Mouse (Mus musculus): ENCODE data around the gene Rln1. TPM values are rescaled to one million over a fixed set of nuclear protein-coding genes. Genes with fewer than 3 reads are reported as not detected.

The Rln1 gene
- polyA plus RNA-seq (2014; fragmentation: Illumina TruSeq; extraction: RNeasy Lipid Tissue Mini Kit (QIAGEN cat#74804); ENCODE audit: low read depth, low replicate concordance): not detected

GRCm38 (mm10) chr19:29334068-29334745 lies at the start of gene Rln1:
Gene Rln1 (minus strand): TSS chr19:29334670.

GRCm38 (mm10) chr19:29366969-29367622 lies 32.6 kb upstream of the Rln1 start, which contains the start of the genes Plgrkt and Cd274:
Gene Plgrkt (minus strand): TSS chr19:29367390.
Gene Cd274 (plus strand): TSS chr19:29367455.

GRCm38 (mm10) chr19:29325053-29325851 lies 9.2 kb downstream of the Rln1 start, which contains the start of gene Insl6:
Gene Insl6 (minus strand): TSS chr19:29325356.

Other genes with a start within 250 kb of the Rln1 start
- gene Rcl1, start 233.3 kb downstream of the Rln1 start, polyA plus RNA-seq (2014; fragmentation: Illumina TruSeq; extraction: RNeasy Lipid Tissue Mini Kit (QIAGEN cat#74804); ENCODE audit: low read depth, low replicate concordance): 1.3 TPM
- gene Jak2, start 82.8 kb downstream of the Rln1 start, polyA plus RNA-seq (2014; fragmentation: Illumina TruSeq; extraction: RNeasy Lipid Tissue Mini Kit (QIAGEN cat#74804); ENCODE audit: low read depth, low replicate concordance): 12.4 TPM
- 266 TPM for gene Insl6, start 9.3 kb downstream of the Rln1 start, polyA plus RNA-seq (2014; fragmentation: Illumina TruSeq; extraction: RNeasy Lipid Tissue Mini Kit (QIAGEN cat#74804); ENCODE audit: low read depth, low replicate concordance)
- gene Plgrkt, start 32.7 kb upstream of the Rln1 start, polyA plus RNA-seq (2014; fragmentation: Illumina TruSeq; extraction: RNeasy Lipid Tissue Mini Kit (QIAGEN cat#74804); ENCODE audit: low read depth, low replicate concordance): 13.0 TPM
- 2.8 TPM for gene Cd274, start 32.8 kb upstream of the Rln1 start, polyA plus RNA-seq (2014; fragmentation: Illumina TruSeq; extraction: RNeasy Lipid Tissue Mini Kit (QIAGEN cat#74804); ENCODE audit: low read depth, low replicate concordance)
- 0.70 TPM for gene Pdcd1lg2, start 76.2 kb upstream of the Rln1 start, polyA plus RNA-seq (2014; fragmentation: Illumina TruSeq; extraction: RNeasy Lipid Tissue Mini Kit (QIAGEN cat#74804); ENCODE audit: low read depth, low replicate concordance)
- 14.3 TPM for gene Ric1, start 187.6 kb upstream of the Rln1 start, polyA plus RNA-seq (2014; fragmentation: Illumina TruSeq; extraction: RNeasy Lipid Tissue Mini Kit (QIAGEN cat#74804); ENCODE audit: low read depth, low replicate concordance)